Mouse (Mus musculus) small intestine, adult 2 months (tissue): ENCODE results near the gene Lcn12. TPM values are rescaled to one million over a fixed set of nuclear protein-coding genes. Genes with fewer than 3 reads are reported as not detected.
A peak's percentile ranks its signal among the peaks of the same experiment; 100 is the strongest.

Experiments
- H3K27ac ChIP-seq: fragments of 200-500 bp; 2 replicates; pipeline ENCODE4 v1.5.1; 2012; ENCODE audit warnings: low read depth, low read length, control low read depth, inconsistent platforms; ENCODE audit not compliant: insufficient read depth
- H3K27me3 ChIP-seq: fragments of 200-500 bp; 2 replicates; pipeline ENCODE4 v1.6.1; 2012; ENCODE audit warnings: mild to moderate bottlenecking, moderate library complexity, low read length, inconsistent platforms; ENCODE audit not compliant: control insufficient read depth, insufficient read depth
- H3K36me3 ChIP-seq: fragments of 200-500 bp; 2 replicates; pipeline ENCODE4 v1.6.1; 2012; ENCODE audit warnings: mild to moderate bottlenecking, low read length, control low read depth, inconsistent platforms; ENCODE audit not compliant: control insufficient read depth, insufficient read depth
- H3K4me1 ChIP-seq: fragments of 200-500 bp; 2 replicates; pipeline ENCODE4 v1.6.1; 2012; ENCODE audit warnings: low read length, inconsistent platforms, mixed read lengths; ENCODE audit not compliant: control insufficient read depth, insufficient read depth, insufficient read length
- H3K4me3 ChIP-seq: fragments of 200-500 bp; 2 replicates; pipeline ENCODE4 v1.5.1; 2012; ENCODE audit warnings: low read depth, mild to moderate bottlenecking, control low read depth, inconsistent platforms, low read length, moderate library complexity
- CTCF ChIP-seq: fragments of 200-500 bp; IDR thresholded peaks from 2 replicates; pipeline ENCODE4 v1.5.1; 2012; ENCODE audit warnings: low read depth, mild to moderate bottlenecking, control low read depth, inconsistent platforms, low read length, moderate library complexity, mixed read lengths; ENCODE audit not compliant: insufficient replicate concordance, insufficient read length; ENCODE audit errors: extremely low read depth
- POLR2A ChIP-seq: fragments of 200-500 bp; IDR thresholded peaks from 2 replicates; pipeline ENCODE4 v1.6.1; 2012; ENCODE audit warnings: low read depth, mild to moderate bottlenecking, control low read depth, inconsistent platforms, low read length, moderate library complexity
- WGBS: fragments of 180-500 bp; shearing (Covaris S2); methylation state at CpG from one replicate; pipeline ENCODE4 v1.1.7; 2018; 5-methylcytosine and 5-hydroxymethylcytosine counted together
- polyA plus RNA-seq: library from polyadenylated mRNA; depleted of rRNA; stranded (reverse); fragments of >200 nt; gene quantifications from 2 replicates; pipeline ENCODE4 v1.2.3, GENCODE M21; 2012; rRNA removed

The Lcn12 gene
- polyA plus RNA-seq: not detected in 2 replicates

GRCm38 (mm10) chr2:25493476-25493961, at the start of gene Lcn12:
Gene Lcn12, minus strand, starts transcription at chr2:25493911.
- peaks cover 4% of the 10 kb centered on the region; the same call in 1 of the 2 replicates for H3K4me1 ChIP-seq
- H3K4me3 ChIP-seq: no peak within 1 kb of the TSS
- TF ChIP-seq CTCF: no peak
- no peak for TF ChIP-seq POLR2A
- WGBS: 77% methylated on average over 5 of the region's 5 CpGs
- H3K27me3 ChIP-seq: no peaks in the 10 kb centered on the region
- no peak within 1 kb of the TSS for H3K27ac ChIP-seq
- no peaks in the 10 kb centered on the region for H3K36me3 ChIP-seq

- H3K4me1 ChIP-seq: peaks cover 8% of the 10 kb centered on the region
- 73% methylated on average over 10 of the region's 10 CpGs for WGBS
- TF ChIP-seq CTCF (no peak), POLR2A (no peak)
- H3K36me3 ChIP-seq: peaks cover 16% of the 10 kb centered on the region
- H3K27ac ChIP-seq: no peak overlapping the region
- no peaks in the 10 kb centered on the region for H3K27me3 ChIP-seq
- H3K4me3 ChIP-seq: no peak overlapping the region
These were observed 48.1 kb upstream of the Lcn12 start for GRCm38 (mm10) chr2:25541644-25542367.

- Histone ChIP-seq H3K4me1 (peaks cover 5% of the 10 kb centered on the region), H3K4me3 (no peak overlapping the region), H3K27ac (no peak overlapping the region), H3K36me3 (peaks cover 26% of the 10 kb centered on the region), H3K27me3 (no peaks in the 10 kb centered on the region)
- no peak for TF ChIP-seq POLR2A
- TF ChIP-seq CTCF: no peak
- 91% methylated on average over 4 of the region's 4 CpGs for WGBS
These were observed 46.8 kb upstream of the Lcn12 start for GRCm38 (mm10) chr2:25540541-25540948.

GRCm38 (mm10) chr2:25536531-25536930, 42.8 kb upstream of the Lcn12 start:
- H3K36me3 ChIP-seq: peaks cover 36% of the 10 kb centered on the region
- H3K27ac ChIP-seq: no peak overlapping the region
- H3K4me1 ChIP-seq: peaks cover 10% of the 10 kb centered on the region
- H3K4me3 ChIP-seq: no peak overlapping the region
- TF ChIP-seq CTCF (no peak), POLR2A (no peak)
- H3K27me3 ChIP-seq: no peaks in the 10 kb centered on the region
- 78% methylated on average over 8 of the region's 8 CpGs for WGBS

- peaks cover 10% of the 10 kb centered on the region for H3K4me1 ChIP-seq
- peaks cover 40% of the 10 kb centered on the region for H3K36me3 ChIP-seq
- no peaks in the 10 kb centered on the region for H3K27me3 ChIP-seq
- TF ChIP-seq POLR2A (no peak), CTCF (no peak)
- peak overlapping the region; percentile 79 for H3K27ac ChIP-seq
- 91% methylated on average over 2 of the region's 2 CpGs for WGBS
- H3K4me3 ChIP-seq: no peak overlapping the region
These were observed 41.1 kb upstream of the Lcn12 start for GRCm38 (mm10) chr2:25534866-25535182.

- peak; percentile 33; the same call in 1 of the 2 replicates for TF ChIP-seq POLR2A
- no peak for TF ChIP-seq CTCF
- H3K27ac ChIP-seq: peak overlapping the region; percentile 79
- peaks cover 40% of the 10 kb centered on the region for H3K36me3 ChIP-seq
- H3K4me1 ChIP-seq: peaks cover 10% of the 10 kb centered on the region
- WGBS: 51% methylated on average over 3 of the region's 3 CpGs
- H3K27me3 ChIP-seq: no peaks in the 10 kb centered on the region
- no peak overlapping the region for H3K4me3 ChIP-seq
These were observed 40.6 kb upstream of the Lcn12 start for GRCm38 (mm10) chr2:25534178-25534865.

GRCm38 (mm10) chr2:25533707-25534106, 40.0 kb upstream of the Lcn12 start:
- 67% methylated on average over 2 of the region's 2 CpGs for WGBS
- Histone ChIP-seq H3K27me3 (no peaks in the 10 kb centered on the region), H3K4me3 (no peak overlapping the region), H3K4me1 (peaks cover 10% of the 10 kb centered on the region), H3K27ac (peak overlapping the region; percentile 79), H3K36me3 (peaks cover 44% of the 10 kb centered on the region)
- TF ChIP-seq CTCF (no peak), POLR2A (no peak)
